Mouse (Mus musculus) hindbrain, postnatal 0 days (tissue): ENCODE results near the gene Hal. TPM values are rescaled to one million over a fixed set of nuclear protein-coding genes. Genes with fewer than 3 reads are reported as not detected.

Experiments used
- ATAC-seq: fragments of 200-750 bp; cut with Nextera tagmentation; 2 replicates; pipeline ENCODE4 v1.8.0; 2017; ENCODE audit warnings: mild to moderate bottlenecking, moderate TSS enrichment, moderate library complexity
- DNase-seq: peaks from one replicate; pipeline ENCODE4 v3.0.0-alpha.2; 2015; ENCODE audit warnings: low spot score
- H3K27ac ChIP-seq: fragments of 300-500 bp; sonication (generic); 2 replicates; pipeline ENCODE4 v1.5.1; 2014; ENCODE audit warnings: mild to moderate bottlenecking
- H3K27me3 ChIP-seq: fragments of 300-500 bp; sonication (generic); 2 replicates; pipeline ENCODE4 v1.6.1; 2014; ENCODE audit warnings: low read length, mixed read lengths; ENCODE audit not compliant: insufficient read depth
- H3K36me3 ChIP-seq: fragments of 300-500 bp; sonication (generic); 2 replicates; pipeline ENCODE4 v1.6.1; 2014; ENCODE audit warnings: low read length, mixed read lengths; ENCODE audit not compliant: insufficient read depth
- H3K4me1 ChIP-seq: fragments of 300-500 bp; sonication (generic); 2 replicates; pipeline ENCODE4 v1.6.1; 2014; ENCODE audit warnings: antibody characterized with exemption, low read length, mixed read lengths; ENCODE audit not compliant: insufficient read depth
- H3K4me2 ChIP-seq: fragments of 300-500 bp; sonication (generic); 2 replicates; pipeline ENCODE4 v1.6.1; 2014; ENCODE audit warnings: low read depth, mild to moderate bottlenecking, low read length, moderate library complexity, mixed read lengths
- H3K4me3 ChIP-seq: fragments of 300-500 bp; sonication (generic); 2 replicates; pipeline ENCODE4 v1.5.1; 2014; ENCODE audit warnings: low read length
- H3K9ac ChIP-seq: fragments of 300-500 bp; sonication (generic); replicated peaks from 2 replicates; pipeline ENCODE4 v1.6.1; 2014; ENCODE audit warnings: mild to moderate bottlenecking, low read length, moderate library complexity, mixed read lengths
- H3K9me3 ChIP-seq: fragments of 300-500 bp; sonication (generic); 2 replicates; pipeline ENCODE4 v1.6.1; 2016; ENCODE audit warnings: low read length, mixed read lengths
- CTCF ChIP-seq: IDR thresholded peaks from 2 replicates; pipeline ENCODE4 v1.5.1; 2016; ENCODE audit warnings: antibody characterized with exemption, control low read depth, low read depth
- WGBS: fragments of 180-500 bp; shearing (Covaris S2); extraction: QIAGEN DNeasy Blood & Tissue Kit; methylation state at CpG from one replicate; pipeline ENCODE4 v1.1.7; 2014; 5-methylcytosine and 5-hydroxymethylcytosine counted together
- polyA plus RNA-seq: library from polyadenylated mRNA; unstranded; fragments of >200 nt; fragmentation: Nextera tagmentation; extraction: Ambion mirVana; gene quantifications from 2 replicates; pipeline ENCODE4 v1.2.1, GENCODE M21; 2015
- total RNA-seq: library from RNA; depleted of rRNA; stranded (reverse); fragments of >200 nt; gene quantifications from 2 replicates; pipeline ENCODE4 v1.2.3, GENCODE M21; 2014

Gene Hal
- total and polyA plus RNA-seq, 2 experiments from 2014 or later = 0.29 TPM; not detected in 1

DNA sequence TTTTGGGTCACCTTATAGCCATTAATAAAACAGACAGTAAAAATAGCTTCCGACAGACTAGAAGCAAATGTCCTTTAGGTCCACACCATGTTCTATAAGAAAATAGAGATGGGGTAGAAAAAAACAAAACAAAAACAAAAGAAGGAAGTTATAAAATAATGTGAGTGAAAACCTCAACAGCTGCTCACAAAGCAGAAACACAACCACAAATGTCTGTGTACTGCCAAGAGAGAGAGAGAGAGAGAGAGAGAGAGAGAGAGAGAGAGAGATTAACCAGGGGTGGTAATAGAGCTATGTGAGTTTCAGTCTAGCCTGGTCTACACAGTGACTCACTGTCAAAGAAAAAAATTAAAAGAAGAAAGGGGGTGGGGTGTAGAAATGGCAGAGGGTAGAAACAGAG, 53.0 kb downstream of the Hal start:
- no peaks in the 10 kb centered on the region for H3K27me3 ChIP-seq
- DNase-seq (no peak), ATAC-seq (no peak)
- H3K4me3 ChIP-seq = no peak overlapping the region
- 0 out of 2 replicates have a peak, but pooled peaks cover 4% of the 10 kb centered on the region for H3K4me1 ChIP-seq
- no peak overlapping the region for H3K27ac ChIP-seq
- H3K36me3 ChIP-seq = no peaks in the 10 kb centered on the region
- H3K9me3 ChIP-seq = no peaks in the 10 kb centered on the region
- no peak for TF ChIP-seq CTCF
- H3K4me2 ChIP-seq = no peak overlapping the region
- 78% methylated on average over 1 of the region's 1 CpGs for WGBS
- no peak overlapping the region for H3K9ac ChIP-seq

- TF ChIP-seq CTCF = no peak
- DNase-seq (no peak), ATAC-seq (no peak)
- H3K9ac ChIP-seq = no peak overlapping the region
- no peak overlapping the region for H3K4me3 ChIP-seq
- WGBS = 34% methylated on average over 4 of the region's 4 CpGs
- 0 out of 2 replicates have a peak, but pooled peaks cover 4% of the 10 kb centered on the region for H3K4me1 ChIP-seq
- H3K27me3 ChIP-seq = no peaks in the 10 kb centered on the region
- H3K27ac ChIP-seq = no peak overlapping the region
- H3K36me3 ChIP-seq = no peaks in the 10 kb centered on the region
- no peak overlapping the region for H3K4me2 ChIP-seq
- H3K9me3 ChIP-seq = no peaks in the 10 kb centered on the region
Observed at GRCm38 (mm10) chr10:93542356-93542755, 53.8 kb downstream of the Hal start.

GRCm38 (mm10) chr10:93543176-93543575, 54.6 kb downstream of the Hal start:
- Histone ChIP-seq H3K9ac (no peak overlapping the region), H3K4me2 (no peak overlapping the region), H3K4me1 (0 out of 2 replicates have a peak, but pooled peaks cover 4% of the 10 kb centered on the region), H3K36me3 (no peaks in the 10 kb centered on the region), H3K9me3 (no peaks in the 10 kb centered on the region), H3K27ac (no peak overlapping the region), H3K4me3 (no peak overlapping the region), H3K27me3 (no peaks in the 10 kb centered on the region)
- 58% methylated on average over 6 of the region's 6 CpGs for WGBS
- ATAC-seq = no peak
- TF ChIP-seq CTCF = no peak
- DNase-seq = no peak

GRCm38 (mm10) chr10:93544172-93544571, 55.6 kb downstream of the Hal start:
- Histone ChIP-seq H3K4me3 (no peak overlapping the region), H3K9ac (no peak overlapping the region), H3K36me3 (no peaks in the 10 kb centered on the region), H3K27me3 (no peaks in the 10 kb centered on the region), H3K4me1 (0 out of 2 replicates have a peak, but pooled peaks cover 4% of the 10 kb centered on the region), H3K9me3 (no peaks in the 10 kb centered on the region), H3K27ac (no peak overlapping the region), H3K4me2 (no peak overlapping the region)
- no peak for DNase-seq
- no peak for TF ChIP-seq CTCF
- WGBS = 84% methylated on average over 5 of the region's 5 CpGs
- ATAC-seq = no peak

DNA sequence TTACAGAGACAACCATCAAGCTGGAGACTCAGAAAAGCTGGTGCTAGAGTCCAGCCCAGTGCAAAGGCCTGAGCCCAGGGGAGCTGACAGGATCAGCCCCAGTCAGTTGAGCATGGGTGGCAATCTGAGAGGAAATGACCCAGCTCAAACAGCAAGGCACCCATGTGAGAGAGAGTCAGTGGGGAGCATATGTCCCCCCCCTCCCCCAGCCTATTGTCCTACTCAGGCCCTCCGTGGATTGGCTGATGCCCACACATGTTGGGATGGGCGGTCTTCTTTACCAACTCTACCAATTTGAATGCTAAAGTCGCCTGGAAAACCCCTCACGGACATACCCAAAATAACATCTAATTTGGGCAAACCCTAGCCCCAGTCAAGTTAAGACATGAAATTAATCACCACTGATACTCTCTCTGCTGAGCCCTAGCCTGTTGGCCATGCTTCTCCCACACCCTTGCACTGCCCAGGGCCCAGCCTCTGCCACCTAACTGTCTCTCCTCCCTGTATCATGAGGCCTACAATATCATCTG, 59.2 kb downstream of the Hal start:
- Histone ChIP-seq H3K9me3 (no peaks in the 10 kb centered on the region), H3K4me3 (no peak overlapping the region), H3K9ac (no peak overlapping the region), H3K27ac (no peak overlapping the region), H3K4me1 (no peaks in the 10 kb centered on the region), H3K27me3 (no peaks in the 10 kb centered on the region), H3K4me2 (no peak overlapping the region), H3K36me3 (no peaks in the 10 kb centered on the region)
- TF ChIP-seq CTCF = no peak
- WGBS = 87% methylated on average over 4 of the region's 4 CpGs
- ATAC-seq (no peak), DNase-seq (no peak)

- DNase-seq (peak; percentile 86), ATAC-seq (peak; percentile 84)
- no peak overlapping the region for H3K9ac ChIP-seq
- no peak overlapping the region for H3K4me3 ChIP-seq
- H3K27ac ChIP-seq = no peak overlapping the region
- no peaks in the 10 kb centered on the region for H3K4me1 ChIP-seq
- no peaks in the 10 kb centered on the region for H3K27me3 ChIP-seq
- peak; percentile 94 for TF ChIP-seq CTCF
- H3K4me2 ChIP-seq = no peak overlapping the region
- 12% methylated on average over 7 of the region's 7 CpGs for WGBS
- no peaks in the 10 kb centered on the region for H3K9me3 ChIP-seq
- no peaks in the 10 kb centered on the region for H3K36me3 ChIP-seq
Observed at GRCm38 (mm10) chr10:93548991-93549390, 60.4 kb downstream of the Hal start.

DNA sequence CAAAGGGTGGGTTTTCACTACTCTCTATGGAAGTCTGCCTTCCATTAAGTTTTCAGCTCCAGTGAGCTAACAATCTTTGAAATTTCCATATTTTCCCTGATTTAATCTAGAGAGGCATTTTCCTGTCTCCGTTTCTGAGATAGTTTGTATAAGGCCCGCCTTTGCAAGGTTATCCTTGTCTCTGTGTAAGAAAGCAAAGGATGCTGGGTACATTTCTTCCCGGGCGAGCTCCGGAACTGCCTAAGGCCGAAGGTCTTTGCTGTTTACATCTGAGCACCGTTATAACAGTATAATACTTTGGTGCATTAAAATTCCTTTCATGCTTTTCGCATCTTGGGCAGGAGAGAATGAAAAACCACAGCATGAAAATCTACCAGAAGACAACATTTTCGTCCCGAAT, 61.3 kb downstream of the Hal start:
- H3K27me3 ChIP-seq = no peaks in the 10 kb centered on the region
- H3K4me2 ChIP-seq = no peak overlapping the region
- no peaks in the 10 kb centered on the region for H3K36me3 ChIP-seq
- no peaks in the 10 kb centered on the region for H3K4me1 ChIP-seq
- no peak overlapping the region for H3K4me3 ChIP-seq
- H3K9me3 ChIP-seq = no peaks in the 10 kb centered on the region
- ATAC-seq = no peak
- 86% methylated on average over 10 of the region's 10 CpGs for WGBS
- no peak for TF ChIP-seq CTCF
- no peak overlapping the region for H3K9ac ChIP-seq
- H3K27ac ChIP-seq = no peak overlapping the region
- DNase-seq = no peak
